8 mouse cellular contexts compared by ENCODE assay signal in genomic region chr11:97510966-97511660, GRCm38 (mm10). TPM values are rescaled to one million over a fixed set of nuclear protein-coding genes. Genes with fewer than 3 reads are reported as not detected.
DNase-seq lines count a peak whose midpoint lies in the region; ATAC-seq and TF ChIP-seq lines count a peak whose summit lies in the region.

No protein-coding gene starts in this region.

- no peak for TF ChIP-seq POLR2A in bone marrow, adult 2 months (IDR thresholded peaks at IDR 0.05; ENCODE audit: borderline replicate concordance, control insufficient read depth, low read depth, low read length)

- WGBS in bone marrow, adult 2 months: 35% methylated on average over 10 of the region's 10 CpGs
- 34% methylated on average over 10 of the region's 10 CpGs for WGBS in stomach, postnatal 0 days

- ATAC-seq in erythroblast, adult 5-6 weeks (replicated peaks; ENCODE audit: low FRiP score, poor library complexity, severe bottlenecking): peak; percentile 63; the same call in 1 of the 2 replicates
- 0 out of 2 replicates have a peak, but pooled peaks have one; percentile 44 for ATAC-seq in megakaryocyte-erythroid progenitor cell, adult 5-6 weeks (replicated peaks; ENCODE audit: low FRiP score, low TSS enrichment, poor library complexity, severe bottlenecking)
- ATAC-seq in stomach, postnatal 0 days (ENCODE audit: low FRiP score, low TSS enrichment): peak; percentile 25; the same call in 1 of the 2 replicates

- no peaks in the 10 kb centered on the region for H3K36me3 ChIP-seq in stomach, postnatal 0 days (ENCODE audit: control insufficient read depth, insufficient read depth, low read length)

- peak; percentile 63 to 64 for DNase-seq in left cerebral cortex, postnatal 14 days (ENCODE audit: low spot score in 2 of 2)
- DNase-seq in left cerebral cortex, adult 11 months (ENCODE audit: low spot score): no peak
- DNase-seq in heart, postnatal 36 days: peak; percentile 80 to 85
- DNase-seq in layer of hippocampus, postnatal 25 days (ENCODE audit: extremely low spot score in 1 of 2, low spot score in 1 of 2): peak; percentile 62 to 81
- DNase-seq in stomach, postnatal 0 days (ENCODE audit: low spot score): peak; percentile 69

- no peak overlapping the region for H3K4me2 ChIP-seq in stomach, postnatal 0 days (replicated peaks; ENCODE audit: low read depth)

- TF ChIP-seq CTCF in bone marrow, adult 2 months (IDR thresholded peaks at IDR 0.05; ENCODE audit: control insufficient read depth, insufficient read depth, low read length): peak; percentile 83
- TF ChIP-seq CTCF in stomach, postnatal 0 days (IDR thresholded peaks at IDR 0.05; ENCODE audit: low read depth): peak; percentile 81

- H3K9ac ChIP-seq in stomach, postnatal 0 days (ENCODE audit: low read length): no peak overlapping the region

- no peaks in the 10 kb centered on the region for H3K9me3 ChIP-seq in stomach, postnatal 0 days (ENCODE audit: control insufficient read depth, low read length)

- no peak for TF ChIP-seq EP300 in stomach, postnatal 0 days (optimal IDR thresholded peaks at IDR 0.05)

- no peaks in the 10 kb centered on the region for H3K27me3 ChIP-seq in stomach, postnatal 0 days (ENCODE audit: control insufficient read depth, insufficient read depth, low read length)

- intact Hi-C loops in left cerebral cortex, postnatal 14 days (cut with DNase I): no loop called here
- intact Hi-C loops in heart, postnatal 36 days (cut with DNase I): no loop called here

- no peak overlapping the region for H3K4me3 ChIP-seq in bone marrow, adult 2 months (replicated peaks; ENCODE audit: control insufficient read depth, low read depth, low read length)
- no peak overlapping the region for H3K4me3 ChIP-seq in stomach, postnatal 0 days (ENCODE audit: low read depth, low read length)

- H3K27ac ChIP-seq in bone marrow, adult 2 months (ENCODE audit: control insufficient read depth, insufficient read depth, low read depth, low read length, poor library complexity): peak overlapping the region; percentile 25
- H3K27ac ChIP-seq in stomach, postnatal 0 days (replicated peaks): no peak overlapping the region

- peaks cover 3% of the 10 kb centered on the region; the same call in 1 of the 2 replicates for H3K4me1 ChIP-seq in bone marrow, adult 2 months (ENCODE audit: control insufficient read depth, insufficient read depth, low read length)
- H3K4me1 ChIP-seq in stomach, postnatal 0 days (replicated peaks; ENCODE audit: control insufficient read depth, insufficient read depth): no peaks in the 10 kb centered on the region

RNA-seq across cellular contexts. Expression of gene 4933428G20Rik, which starts 11.0 kb away (rescaled TPM):
- total RNA-seq in left cerebral cortex, postnatal 14 days (2021): under 1 TPM in 1 of 2 experiments, not detected in 1; 0.23 TPM
- not detected in 2 replicates for polyA plus RNA-seq in bone marrow, adult 2 months (2011; ENCODE audit: insufficient read depth, insufficient read length, low replicate concordance, missing spikeins)
- total RNA-seq in erythroblast, adult 5-6 weeks (2015; ENCODE audit: low replicate concordance): not detected in 2 replicates
- not detected in 2 replicates for total RNA-seq in erythroblast, adult 5-6 weeks (2017; ENCODE audit: low replicate concordance)
- total RNA-seq in heart, postnatal 36 days (2021): not detected
- under 1 TPM in 1 of 2 experiments, not detected in 1; 0.20 TPM for total RNA-seq in layer of hippocampus, postnatal 25 days (2021)
- not detected in 2 replicates for total RNA-seq in megakaryocyte-erythroid progenitor cell, adult 5-6 weeks (2014; fragmentation: Nextera tagmentation)
- not detected in 2 replicates for total RNA-seq in megakaryocyte-erythroid progenitor cell, adult 5-6 weeks (2017)
- 0.16 and 0.25 TPM in 2 replicates for polyA plus RNA-seq in stomach, postnatal 0 days (2015; fragmentation: Nextera tagmentation; extraction: Ambion mirVana)
